Mouse (Mus musculus) embryonic facial prominence, embryonic 11.5 days (tissue): ENCODE data around the gene Casq2. TPM values are rescaled to one million over a fixed set of nuclear protein-coding genes. Genes with fewer than 3 reads are reported as not detected.

Experiments
- ATAC-seq: fragments of 200-750 bp; cut with Nextera tagmentation; replicated peaks from 2 replicates; pipeline ENCODE4 v1.8.0; 2017; ENCODE audit warnings: low read depth; ENCODE audit not compliant: insufficient number of reproducible peaks, low FRiP score, low TSS enrichment
- DNase-seq: peaks from one replicate; pipeline ENCODE4 v3.0.0-alpha.2; 2015; ENCODE audit warnings: low spot score
- H3K27ac ChIP-seq: fragments of 300-500 bp; sonication (generic); replicated peaks from 2 replicates; pipeline ENCODE4 v1.5.1; 2014; ENCODE audit warnings: mild to moderate bottlenecking, low read depth, low read length, control low read depth
- H3K27me3 ChIP-seq: fragments of 300-500 bp; sonication (generic); 2 replicates; pipeline ENCODE4 v1.6.1; 2014; ENCODE audit warnings: mild to moderate bottlenecking, low read length, moderate library complexity, mixed read lengths; ENCODE audit not compliant: control insufficient read depth, insufficient read depth
- H3K36me3 ChIP-seq: fragments of 300-500 bp; sonication (generic); replicated peaks from 2 replicates; pipeline ENCODE4 v1.6.1; 2014; ENCODE audit warnings: low read depth, mild to moderate bottlenecking, low read length, moderate library complexity, mixed read lengths; ENCODE audit not compliant: control insufficient read depth, insufficient read depth
- H3K4me1 ChIP-seq: fragments of 300-500 bp; sonication (generic); 2 replicates; pipeline ENCODE4 v1.6.1; 2014; ENCODE audit warnings: low read length, mixed read lengths; ENCODE audit not compliant: control insufficient read depth, insufficient read depth
- H3K4me2 ChIP-seq: fragments of 300-500 bp; sonication (generic); 2 replicates; pipeline ENCODE4 v1.6.1; 2014; ENCODE audit warnings: low read depth, mild to moderate bottlenecking, control low read depth, low read length, moderate library complexity
- H3K4me3 ChIP-seq: fragments of 300-500 bp; sonication (generic); 2 replicates; pipeline ENCODE4 v1.5.1; 2014; ENCODE audit warnings: low read depth, low read length, control low read depth
- H3K9ac ChIP-seq: fragments of 300-500 bp; sonication (generic); replicated peaks from 2 replicates; pipeline ENCODE4 v1.6.1; 2014; ENCODE audit warnings: mild to moderate bottlenecking, control low read depth, low read length
- H3K9me3 ChIP-seq: fragments of 300-500 bp; sonication (generic); replicated peaks from 2 replicates; pipeline ENCODE4 v1.6.1; 2016; ENCODE audit warnings: mild to moderate bottlenecking, low read length, inconsistent platforms, mixed read lengths; ENCODE audit not compliant: control insufficient read depth
- WGBS: fragments of 180-500 bp; shearing (Covaris S2); extraction: QIAGEN DNeasy Blood & Tissue Kit; methylation state at CpG from one replicate; pipeline ENCODE4 v1.1.7; 2014; 5-methylcytosine and 5-hydroxymethylcytosine counted together
- polyA plus RNA-seq: library from polyadenylated mRNA; unstranded; fragments of >200 nt; fragmentation: Nextera tagmentation; extraction: Ambion mirVana; gene quantifications from 2 replicates; pipeline ENCODE4 v1.2.1, GENCODE M21; 2014

Casq2 gene
- polyA plus RNA-seq, 1 experiment from 2014 or later = 2.3 TPM

- 64% methylated on average over 13 of the region's 13 CpGs for WGBS
- ATAC-seq (no peak), DNase-seq (no peak)
Observed at GRCm38 (mm10) chr3:102084833-102085491, 1.3 kb upstream of the Casq2 start.

GRCm38 (mm10) chr3:102085719-102086118, 496 bp upstream of the Casq2 start:
- H3K27me3 ChIP-seq = no peaks in the 10 kb centered on the region

More at GRCm38 (mm10) chr3:102084833-102085491, 1.3 kb upstream of the Casq2 start:
- Histone ChIP-seq H3K36me3 (no peaks in the 10 kb centered on the region), H3K4me2 (no peak overlapping the region), H3K27me3 (no peaks in the 10 kb centered on the region), H3K4me1 (no peaks in the 10 kb centered on the region), H3K4me3 (no peak overlapping the region), H3K9me3 (no peaks in the 10 kb centered on the region), H3K9ac (no peak overlapping the region), H3K27ac (no peak overlapping the region)

GRCm38 (mm10) chr3:102094841-102095240, 8.6 kb downstream of the Casq2 start:
- WGBS = 86% methylated on average over 3 of the region's 3 CpGs

More at GRCm38 (mm10) chr3:102085719-102086118, 496 bp upstream of the Casq2 start:
- Histone ChIP-seq H3K4me1 (no peaks in the 10 kb centered on the region), H3K9me3 (no peaks in the 10 kb centered on the region), H3K4me2 (no peak overlapping the region), H3K9ac (no peak overlapping the region), H3K36me3 (no peaks in the 10 kb centered on the region), H3K4me3 (no peak overlapping the region), H3K27ac (no peak overlapping the region)
- DNase-seq (no peak), ATAC-seq (no peak)
- WGBS = 17% methylated on average over 12 of the region's 12 CpGs

GRCm38 (mm10) chr3:102095412-102095811, 9.2 kb downstream of the Casq2 start:
- DNase-seq (no peak), ATAC-seq (no peak)
- no peak overlapping the region for H3K9ac ChIP-seq
- H3K27ac ChIP-seq = no peak overlapping the region
- no peaks in the 10 kb centered on the region for H3K9me3 ChIP-seq
- no peak overlapping the region for H3K4me2 ChIP-seq
- no peak overlapping the region for H3K4me3 ChIP-seq
- WGBS = 82% methylated on average over 5 of the region's 5 CpGs
- no peaks in the 10 kb centered on the region for H3K36me3 ChIP-seq
- no peaks in the 10 kb centered on the region for H3K27me3 ChIP-seq
- H3K4me1 ChIP-seq = no peaks in the 10 kb centered on the region

More at GRCm38 (mm10) chr3:102094841-102095240, 8.6 kb downstream of the Casq2 start:
- H3K9ac ChIP-seq = no peak overlapping the region
- no peak for DNase-seq
- no peak overlapping the region for H3K4me2 ChIP-seq
- H3K27ac ChIP-seq = no peak overlapping the region
- H3K4me1 ChIP-seq = no peaks in the 10 kb centered on the region
- H3K4me3 ChIP-seq = no peak overlapping the region
- no peaks in the 10 kb centered on the region for H3K27me3 ChIP-seq
- no peaks in the 10 kb centered on the region for H3K36me3 ChIP-seq
- ATAC-seq = no peak
- no peaks in the 10 kb centered on the region for H3K9me3 ChIP-seq

- no peaks in the 10 kb centered on the region for H3K27me3 ChIP-seq
Observed at GRCm38 (mm10) chr3:102096366-102096765, 10.2 kb downstream of the Casq2 start.

GRCm38 (mm10) chr3:102096976-102097375, 10.8 kb downstream of the Casq2 start:
- H3K36me3 ChIP-seq = no peaks in the 10 kb centered on the region
- DNase-seq (no peak), ATAC-seq (no peak)
- no peaks in the 10 kb centered on the region for H3K27me3 ChIP-seq
- H3K4me2 ChIP-seq = no peak overlapping the region
- 85% methylated on average over 2 of the region's 2 CpGs for WGBS
- no peak overlapping the region for H3K9ac ChIP-seq
- H3K27ac ChIP-seq = no peak overlapping the region
- no peaks in the 10 kb centered on the region for H3K4me1 ChIP-seq
- H3K4me3 ChIP-seq = no peak overlapping the region
- no peaks in the 10 kb centered on the region for H3K9me3 ChIP-seq

More at GRCm38 (mm10) chr3:102096366-102096765, 10.2 kb downstream of the Casq2 start:
- no peak overlapping the region for H3K27ac ChIP-seq
- H3K36me3 ChIP-seq = no peaks in the 10 kb centered on the region
- ATAC-seq (no peak), DNase-seq (no peak)
- H3K9me3 ChIP-seq = no peaks in the 10 kb centered on the region
- H3K4me1 ChIP-seq = no peaks in the 10 kb centered on the region
- H3K4me3 ChIP-seq = no peak overlapping the region
- WGBS = 86% methylated on average over 8 of the region's 8 CpGs
- no peak overlapping the region for H3K9ac ChIP-seq
- H3K4me2 ChIP-seq = no peak overlapping the region

- H3K4me3 ChIP-seq = no peak overlapping the region
- H3K4me1 ChIP-seq = no peaks in the 10 kb centered on the region
- no peak overlapping the region for H3K9ac ChIP-seq
- ATAC-seq (no peak), DNase-seq (peak; percentile 22)
- no peak overlapping the region for H3K27ac ChIP-seq
- no peaks in the 10 kb centered on the region for H3K36me3 ChIP-seq
- H3K9me3 ChIP-seq = no peaks in the 10 kb centered on the region
- WGBS = 40% methylated on average over 9 of the region's 10 CpGs
- H3K4me2 ChIP-seq = no peak overlapping the region
- no peaks in the 10 kb centered on the region for H3K27me3 ChIP-seq
Observed at GRCm38 (mm10) chr3:102099242-102099641, 13.0 kb downstream of the Casq2 start.

GRCm38 (mm10) chr3:102099793-102100192, 13.6 kb downstream of the Casq2 start:
- no peaks in the 10 kb centered on the region for H3K9me3 ChIP-seq
- no peak overlapping the region for H3K27ac ChIP-seq
- ATAC-seq = no peak
- H3K9ac ChIP-seq = no peak overlapping the region
- H3K36me3 ChIP-seq = no peaks in the 10 kb centered on the region
- no peak overlapping the region for H3K4me2 ChIP-seq
- H3K27me3 ChIP-seq = no peaks in the 10 kb centered on the region
- WGBS = 87% methylated on average over 3 of the region's 3 CpGs
- H3K4me3 ChIP-seq = no peak overlapping the region
- no peak for DNase-seq
- no peaks in the 10 kb centered on the region for H3K4me1 ChIP-seq
